Mouse (Mus musculus) liver, embryonic 11.5 days (tissue): Measurements from ENCODE around the gene Heatr5a. TPM values are rescaled to one million over a fixed set of nuclear protein-coding genes. Genes with fewer than 3 reads are reported as not detected.

Experiments used
- ATAC-seq: fragments of 200-750 bp; cut with Nextera tagmentation; replicated peaks from 2 replicates; pipeline ENCODE4 v1.8.0; 2017; ENCODE audit warnings: moderate number of reproducible peaks, mild to moderate bottlenecking, moderate TSS enrichment, moderate library complexity; ENCODE audit not compliant: low FRiP score
- DNase-seq: peaks from one replicate; pipeline ENCODE4 v3.0.0-alpha.2; 2017; ENCODE audit warnings: low spot score
- H3K27ac ChIP-seq: fragments of 300-500 bp; sonication (generic); 2 replicates; pipeline ENCODE4 v1.5.1; 2014; ENCODE audit warnings: mild to moderate bottlenecking, low read depth, low read length, control low read depth
- H3K27me3 ChIP-seq: fragments of 300-500 bp; sonication (generic); replicated peaks from 2 replicates; pipeline ENCODE4 v1.6.1; 2014; ENCODE audit warnings: low read length, mixed read lengths; ENCODE audit not compliant: control insufficient read depth, insufficient read depth
- H3K36me3 ChIP-seq: fragments of 300-500 bp; sonication (generic); 2 replicates; pipeline ENCODE4 v1.6.1; 2014; ENCODE audit warnings: mild to moderate bottlenecking, low read length, moderate library complexity, mixed read lengths; ENCODE audit not compliant: control insufficient read depth, insufficient read depth
- H3K4me1 ChIP-seq: fragments of 300-500 bp; sonication (generic); replicated peaks from 2 replicates; pipeline ENCODE4 v1.6.1; 2014; ENCODE audit warnings: low read length, mixed read lengths; ENCODE audit not compliant: control insufficient read depth, insufficient read depth
- H3K4me2 ChIP-seq: fragments of 300-500 bp; sonication (generic); 2 replicates; pipeline ENCODE4 v1.6.1; 2014; ENCODE audit warnings: mild to moderate bottlenecking, control low read depth, moderate library complexity
- H3K4me3 ChIP-seq: fragments of 300-500 bp; sonication (generic); 2 replicates; pipeline ENCODE4 v1.5.1; 2014; ENCODE audit warnings: low read depth, low read length, control low read depth
- H3K9ac ChIP-seq: fragments of 300-500 bp; sonication (generic); 2 replicates; pipeline ENCODE4 v1.6.1; 2014; ENCODE audit warnings: low read depth, low read length, control low read depth
- H3K9me3 ChIP-seq: fragments of 300-500 bp; sonication (generic); 2 replicates; pipeline ENCODE4 v1.6.1; 2016; ENCODE audit warnings: low read length, inconsistent platforms, mixed read lengths; ENCODE audit not compliant: control insufficient read depth
- WGBS: fragments of 180-500 bp; shearing (Covaris S2); extraction: QIAGEN DNeasy Blood & Tissue Kit; methylation state at CpG from one replicate; pipeline ENCODE4 v1.1.7; 2014; 5-methylcytosine and 5-hydroxymethylcytosine counted together
- polyA plus RNA-seq: library from polyadenylated mRNA; unstranded; fragments of >200 nt; fragmentation: Nextera tagmentation; extraction: Ambion mirVana; gene quantifications from 2 replicates; pipeline ENCODE4 v1.2.1, GENCODE M21; 2014

The Heatr5a gene
- polyA plus RNA-seq, 1 experiment from 2014 or later = 18.9 TPM

GRCm38 (mm10) chr12:51851617-51852016 lies 119.5 kb downstream of the Heatr5a start:
- Histone ChIP-seq H3K9me3 (no peaks in the 10 kb centered on the region), H3K4me1 (peaks cover 33% of the 10 kb centered on the region), H3K4me2 (peak overlapping the region; percentile 64), H3K27ac (peak overlapping the region; percentile 97), H3K27me3 (no peaks in the 10 kb centered on the region), H3K9ac (peak overlapping the region; percentile 57), H3K36me3 (no peaks in the 10 kb centered on the region), H3K4me3 (peak overlapping the region; percentile 42)
- ATAC-seq = peak; percentile 79
- DNase-seq = no peak
- WGBS = 41% methylated on average over 4 of the region's 4 CpGs

- ATAC-seq (peak; percentile 44), DNase-seq (no peak)
- Histone ChIP-seq H3K9ac (peak overlapping the region; percentile 57), H3K4me1 (peaks cover 30% of the 10 kb centered on the region), H3K9me3 (no peaks in the 10 kb centered on the region), H3K36me3 (no peaks in the 10 kb centered on the region), H3K4me2 (peak overlapping the region; percentile 64), H3K27me3 (no peaks in the 10 kb centered on the region), H3K27ac (peak overlapping the region; percentile 97), H3K4me3 (peak overlapping the region; percentile 42)
- WGBS = 55% methylated on average over 3 of the region's 3 CpGs
Measured at GRCm38 (mm10) chr12:51851155-51851554, 120.0 kb downstream of the Heatr5a start.

- H3K4me3 ChIP-seq = no peak overlapping the region; the same call in 1 of the 2 replicates
- H3K9ac ChIP-seq = peak overlapping the region; percentile 17; the same call in 1 of the 2 replicates
- no peak for DNase-seq
- no peaks in the 10 kb centered on the region for H3K27me3 ChIP-seq
- H3K9me3 ChIP-seq = no peaks in the 10 kb centered on the region
- peak overlapping the region; percentile 36 for H3K4me2 ChIP-seq
- H3K36me3 ChIP-seq = no peaks in the 10 kb centered on the region
- ATAC-seq = no peak
- H3K27ac ChIP-seq = peak overlapping the region; percentile 80
- WGBS = 45% methylated on average over 4 of the region's 4 CpGs
- peaks cover 27% of the 10 kb centered on the region for H3K4me1 ChIP-seq
Measured at GRCm38 (mm10) chr12:51850339-51850738, 120.8 kb downstream of the Heatr5a start.

DNA sequence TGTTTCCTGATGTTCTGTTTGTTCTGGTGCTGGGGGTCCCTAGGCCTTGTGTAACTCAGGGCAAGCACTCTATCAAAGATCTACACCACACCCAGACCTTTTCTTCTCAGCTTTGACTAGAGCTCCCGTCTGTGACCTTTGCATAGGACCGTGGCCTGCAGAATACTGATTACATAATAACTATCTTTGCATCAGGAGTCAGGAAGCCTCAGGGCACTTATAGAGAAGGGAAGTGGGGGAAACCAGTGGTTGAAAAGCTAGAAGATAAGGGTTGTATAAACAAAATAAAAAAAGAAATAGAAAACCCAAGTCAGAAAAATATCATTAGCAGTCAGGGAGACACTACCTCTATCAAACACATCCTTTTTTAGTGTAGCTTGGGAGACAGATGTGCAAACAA lies 121.2 kb downstream of the Heatr5a start:
- peak; percentile 36 for ATAC-seq
- 38% methylated on average over 2 of the region's 2 CpGs for WGBS
- Histone ChIP-seq H3K27ac (peak overlapping the region; percentile 80), H3K4me2 (peak overlapping the region; percentile 36), H3K9me3 (no peaks in the 10 kb centered on the region), H3K4me1 (peaks cover 29% of the 10 kb centered on the region), H3K9ac (peak overlapping the region; percentile 17; the same call in 1 of the 2 replicates), H3K36me3 (no peaks in the 10 kb centered on the region), H3K27me3 (no peaks in the 10 kb centered on the region), H3K4me3 (no peak overlapping the region; the same call in 1 of the 2 replicates)
- DNase-seq = no peak

DNA sequence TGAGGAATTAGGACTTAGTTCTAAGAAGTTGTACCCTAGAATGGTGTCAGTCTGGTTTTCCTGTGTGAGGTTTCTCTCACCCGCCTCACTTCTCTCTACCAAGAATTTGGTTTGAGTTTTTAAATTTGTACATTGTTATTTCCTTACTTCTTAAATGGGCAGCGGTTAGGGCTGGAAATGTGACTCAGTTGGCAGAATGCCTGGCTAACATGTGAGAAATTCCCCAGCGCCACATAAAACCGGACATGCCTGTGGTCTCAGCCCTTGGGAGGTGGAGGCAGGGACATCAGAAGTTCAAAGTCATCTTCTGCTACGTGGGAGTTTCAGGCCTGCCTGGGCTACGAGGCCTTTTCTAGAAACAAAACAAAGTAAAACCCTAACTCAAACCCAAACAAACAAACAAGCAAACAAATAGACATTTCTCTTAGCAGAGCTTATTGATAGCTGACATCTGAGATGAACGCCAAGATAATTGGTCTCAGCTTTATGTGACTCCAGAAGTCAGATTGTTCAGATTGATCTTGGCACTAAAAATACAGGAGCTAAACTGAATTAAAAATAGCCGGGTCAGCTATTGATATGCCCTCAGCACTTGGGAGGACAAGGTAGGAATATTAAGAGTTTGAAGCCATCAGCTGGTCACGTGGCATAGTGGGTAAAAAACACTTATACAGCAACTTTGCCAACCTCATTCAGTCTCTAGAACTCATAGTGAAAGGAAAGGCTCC lies 123.0 kb downstream of the Heatr5a start:
- peaks cover 41% of the 10 kb centered on the region for H3K4me1 ChIP-seq
- H3K4me3 ChIP-seq = no peak overlapping the region
- H3K36me3 ChIP-seq = no peaks in the 10 kb centered on the region
- H3K27me3 ChIP-seq = no peaks in the 10 kb centered on the region
- H3K27ac ChIP-seq = no peak overlapping the region
- DNase-seq (no peak), ATAC-seq (no peak)
- H3K9me3 ChIP-seq = no peaks in the 10 kb centered on the region
- H3K9ac ChIP-seq = no peak overlapping the region
- H3K4me2 ChIP-seq = no peak overlapping the region
- 81% methylated on average over 9 of the region's 9 CpGs for WGBS

DNA sequence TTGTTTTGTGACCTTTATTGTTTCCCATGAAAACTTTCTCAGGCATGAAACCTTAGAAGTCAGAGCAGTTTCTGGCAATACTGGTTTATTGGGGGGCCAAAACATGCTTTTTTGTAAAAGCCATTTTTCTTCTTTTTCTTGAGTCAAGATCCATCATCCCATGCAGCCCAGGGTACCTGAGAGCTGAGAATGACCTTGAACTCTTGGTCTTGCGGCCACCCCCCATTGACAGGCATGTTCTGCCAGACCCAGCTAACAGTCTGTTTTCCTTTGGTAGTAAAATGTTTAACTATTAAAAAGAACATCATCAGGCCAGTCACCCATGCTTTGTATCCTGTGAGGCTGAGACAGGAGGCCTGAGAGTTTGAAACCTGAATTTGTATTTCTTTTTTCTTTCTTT lies 125.9 kb downstream of the Heatr5a start:
- ATAC-seq = peak; percentile 2; the same call in 1 of the 2 replicates
- 36% methylated on average over 1 of the region's 1 CpGs for WGBS

GRCm38 (mm10) chr12:51844771-51845256 lies 126.3 kb downstream of the Heatr5a start:
- Histone ChIP-seq H3K27ac (peak overlapping the region; percentile 95), H3K27me3 (no peaks in the 10 kb centered on the region), H3K9me3 (no peaks in the 10 kb centered on the region), H3K4me3 (peak overlapping the region; percentile 50), H3K4me2 (peak overlapping the region; percentile 67), H3K36me3 (no peaks in the 10 kb centered on the region), H3K4me1 (peaks cover 48% of the 10 kb centered on the region), H3K9ac (peak overlapping the region; percentile 66)
- DNase-seq (peak; percentile 90), ATAC-seq (peak; percentile 98)
- under 1% methylated on average over 17 of the region's 17 CpGs for WGBS

More for the DNA sequence above, 125.9 kb downstream of the Heatr5a start:
- Histone ChIP-seq H3K9me3 (no peaks in the 10 kb centered on the region), H3K27ac (peak overlapping the region; percentile 95), H3K36me3 (no peaks in the 10 kb centered on the region), H3K4me2 (peak overlapping the region; percentile 67), H3K9ac (peak overlapping the region; percentile 31; the same call in 1 of the 2 replicates), H3K4me1 (peaks cover 52% of the 10 kb centered on the region), H3K4me3 (peak overlapping the region; percentile 50; the same call in 1 of the 2 replicates), H3K27me3 (no peaks in the 10 kb centered on the region)
- DNase-seq = no peak

DNA sequence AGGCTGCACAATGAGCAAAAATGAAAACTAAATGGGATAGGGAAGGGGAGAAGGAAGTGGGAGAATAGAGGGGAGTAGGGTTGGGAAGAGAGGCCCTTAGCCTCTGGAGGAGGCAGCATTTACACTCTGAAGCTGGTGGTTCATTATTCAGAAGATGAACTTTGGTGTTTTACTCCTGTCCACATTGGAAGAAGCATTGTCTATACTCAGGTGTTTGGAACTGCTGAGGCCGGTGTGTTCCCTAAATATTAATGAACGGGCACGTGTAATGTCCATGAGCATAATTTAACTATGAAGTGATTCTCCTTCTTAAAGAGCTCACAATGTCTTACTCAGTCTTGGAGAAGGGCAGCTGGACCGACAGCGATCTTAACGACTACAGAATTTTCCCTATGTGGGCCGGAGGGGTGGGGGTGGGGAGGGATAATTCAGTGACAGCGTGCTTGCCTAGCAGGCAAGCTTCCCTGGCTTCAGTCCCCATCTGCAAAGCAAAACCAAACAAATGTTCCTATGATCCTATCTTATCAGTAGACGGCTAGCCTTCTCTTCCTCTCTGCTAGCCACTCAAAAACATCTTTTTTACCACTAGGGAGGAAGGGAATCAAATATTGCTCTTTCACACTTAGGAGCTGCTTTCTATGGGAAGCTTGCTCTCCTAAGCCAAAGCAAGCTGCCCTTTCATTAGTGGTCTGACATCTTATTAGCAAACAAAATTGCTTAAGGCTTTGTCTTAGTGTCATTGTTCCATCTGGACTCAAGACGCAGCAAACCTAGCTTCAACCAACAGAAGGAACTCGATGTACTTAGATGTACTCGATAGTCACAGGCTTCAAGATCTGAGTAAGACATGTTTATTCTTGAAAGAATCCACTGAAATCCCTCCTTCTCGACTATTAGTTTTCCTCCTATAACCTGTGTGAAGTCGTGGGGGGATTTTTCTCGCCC lies 127.3 kb downstream of the Heatr5a start:
- ATAC-seq (no peak), DNase-seq (no peak)
- Histone ChIP-seq H3K4me3 (peak overlapping the region; percentile 50), H3K4me1 (peaks cover 44% of the 10 kb centered on the region), H3K27ac (peak overlapping the region; percentile 95), H3K27me3 (no peaks in the 10 kb centered on the region), H3K4me2 (peak overlapping the region; percentile 67), H3K36me3 (no peaks in the 10 kb centered on the region), H3K9me3 (no peaks in the 10 kb centered on the region), H3K9ac (peak overlapping the region; percentile 66)
- WGBS = 23% methylated on average over 15 of the region's 15 CpGs
